Mouse (Mus musculus): ENCODE data around the gene AC129217.1. TPM values are rescaled to one million over a fixed set of nuclear protein-coding genes. Genes with fewer than 3 reads are reported as not detected.
A peak's percentile ranks its signal among the peaks of the same experiment; 100 is the strongest.

The AC129217.1 gene
- polyA plus RNA-seq, 1 experiment from 2014 or later: not detected

DNA sequence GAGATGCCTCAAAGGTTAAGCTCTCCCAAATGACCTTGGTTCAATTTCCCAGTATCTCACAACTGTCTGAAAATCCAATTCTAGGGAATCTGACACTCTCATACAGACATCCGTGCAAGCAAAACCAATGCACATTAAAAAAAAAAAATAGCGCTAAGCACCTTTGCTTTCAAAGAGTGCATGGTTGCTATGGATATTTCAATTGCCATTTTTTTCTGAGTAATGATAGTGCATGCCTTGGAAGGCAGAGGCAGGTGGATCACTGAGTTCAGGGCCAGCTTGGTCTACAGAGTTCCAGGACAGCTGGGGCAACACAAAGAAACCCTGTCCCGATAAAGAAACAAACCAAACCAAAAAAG lies 51.4 kb downstream of the AC129217.1 start:
- Histone ChIP-seq H3K4me1 (peaks cover 15% of the 10 kb centered on the region), H3K36me3 (replicated peaks) (0 out of 2 replicates have a peak, but pooled peaks cover 4% of the 10 kb centered on the region), H3K9ac (peak overlapping the region; percentile 79), H3K4me2 (peak overlapping the region; percentile 76), H3K27ac (peak overlapping the region; percentile 84; the same call in 1 of the 2 replicates), H3K4me3 (peak overlapping the region; percentile 65), H3K9me3 (no peaks in the 10 kb centered on the region), H3K27me3 (replicated peaks) (no peaks in the 10 kb centered on the region)
- ATAC-seq (replicated peaks): peak; percentile 26; the same call in 1 of the 2 replicates
- WGBS: 9% methylated on average over 3 of the region's 3 CpGs

- Histone ChIP-seq H3K4me3 (no peak within 1 kb of the TSS), H3K4me1 (peaks cover 22% of the 10 kb centered on the region), H3K9ac (no peak within 1 kb of the TSS), H3K4me2 (no peak within 1 kb of the TSS), H3K27ac (no peak within 1 kb of the TSS), H3K27me3 (replicated peaks) (no peaks in the 10 kb centered on the region), H3K36me3 (replicated peaks) (no peaks in the 10 kb centered on the region), H3K9me3 (no peaks in the 10 kb centered on the region)
- WGBS: 71% methylated on average over 3 of the region's 3 CpGs
- ATAC-seq (replicated peaks): no peak
Measured at GRCm38 (mm10) chr19:8883616-8884015, 54.0 kb downstream of the AC129217.1 start, which contains the start of the genes Lbhd1 and Gm49403. TSS of gene Lbhd1 (plus strand) at chr19:8883732. TSS of gene Gm49403 (plus strand) at chr19:8883930.

- Histone ChIP-seq H3K36me3 (replicated peaks) (0 out of 2 replicates have a peak, but pooled peaks cover 6% of the 10 kb centered on the region), H3K9me3 (no peaks in the 10 kb centered on the region), H3K9ac (no peak overlapping the region), H3K4me3 (no peak overlapping the region), H3K27me3 (replicated peaks) (no peaks in the 10 kb centered on the region), H3K4me2 (0 out of 2 replicates have a peak overlapping the region, but pooled peaks have one; percentile 79), H3K27ac (no peak overlapping the region), H3K4me1 (peaks cover 15% of the 10 kb centered on the region)
- no peak for ATAC-seq (replicated peaks)
- 47% methylated on average over 1 of the region's 1 CpGs for WGBS
Measured at GRCm38 (mm10) chr19:8886916-8887584, 57.5 kb downstream of the AC129217.1 start.

- no peaks in the 10 kb centered on the region for H3K9me3 ChIP-seq
- WGBS: 14% methylated on average over 19 of the region's 19 CpGs
- peak overlapping the region; percentile 85 for H3K27ac ChIP-seq
- ATAC-seq (replicated peaks): no peak
- 0 out of 2 replicates have a peak, but pooled peaks cover 6% of the 10 kb centered on the region for H3K36me3 ChIP-seq (replicated peaks)
- peak overlapping the region; percentile 79 for H3K4me2 ChIP-seq
- H3K4me1 ChIP-seq: peaks cover 20% of the 10 kb centered on the region
- H3K27me3 ChIP-seq (replicated peaks): no peaks in the 10 kb centered on the region
- H3K9ac ChIP-seq: peak overlapping the region; percentile 61
- H3K4me3 ChIP-seq: peak overlapping the region; percentile 65
Measured at GRCm38 (mm10) chr19:8887585-8888463, 58.3 kb downstream of the AC129217.1 start.

DNA sequence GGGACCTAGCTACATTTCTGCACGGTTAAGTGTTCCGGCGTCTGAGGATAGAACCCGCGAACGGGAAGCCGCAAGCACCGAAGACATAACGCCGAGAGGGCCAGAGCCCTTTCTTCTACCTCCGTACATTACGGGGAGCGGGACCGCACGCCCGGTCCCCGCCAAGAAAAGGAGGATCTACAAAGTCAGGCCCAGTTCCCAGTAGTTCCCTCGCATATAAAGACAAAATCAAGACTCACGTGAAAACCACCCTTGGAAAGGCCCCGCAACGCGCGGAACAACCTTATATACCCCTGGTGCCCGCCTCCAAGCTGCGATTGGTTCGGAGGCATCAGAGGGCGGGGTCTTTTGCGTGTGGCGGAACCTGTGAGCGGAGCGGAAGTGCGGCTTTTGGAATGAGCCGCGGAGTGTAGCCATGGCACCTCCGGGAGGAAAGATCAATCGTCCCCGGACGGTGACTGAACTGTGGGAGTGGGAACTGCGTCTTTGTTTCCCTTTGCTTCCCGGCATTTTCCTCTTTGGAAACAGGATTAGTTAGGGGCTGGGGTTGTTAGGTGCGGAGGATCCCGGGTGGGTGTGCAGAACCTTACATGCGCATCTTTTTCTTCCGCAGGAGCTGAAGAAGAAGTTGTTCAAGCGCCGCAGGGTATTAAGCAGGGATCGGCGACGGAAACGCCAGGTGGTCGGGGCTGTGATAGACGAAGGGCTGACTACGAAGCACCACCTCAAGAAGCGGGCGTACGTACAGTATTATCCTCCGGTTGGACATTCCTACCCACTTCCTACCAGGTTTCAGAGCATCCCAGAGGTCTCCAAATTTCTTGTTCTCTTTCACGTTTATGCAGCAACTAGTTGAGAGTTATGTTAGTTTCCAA lies 59.2 kb downstream of the AC129217.1 start, which contains the start of the genes 1810009A15Rik and Gm49416:
TSS of gene 1810009A15Rik (plus strand) at position 343 of the 875 bp plus-strand sequence.
TSS of gene Gm49416 (plus strand) at position 416 of the 875 bp plus-strand sequence.
- Histone ChIP-seq H3K36me3 (replicated peaks) (0 out of 2 replicates have a peak, but pooled peaks cover 6% of the 10 kb centered on the region), H3K4me3 (peak within 1 kb of the TSS; percentile 65), H3K9ac (peak within 1 kb of the TSS; percentile 61), H3K27me3 (replicated peaks) (no peaks in the 10 kb centered on the region), H3K4me1 (peaks cover 25% of the 10 kb centered on the region), H3K4me2 (peak within 1 kb of the TSS; percentile 79), H3K9me3 (no peaks in the 10 kb centered on the region), H3K27ac (peak within 1 kb of the TSS; percentile 85)
- peak; percentile 96 for ATAC-seq (replicated peaks)
- WGBS: 1% methylated on average over 58 of the region's 58 CpGs

Small RNA genes within 50 kb of the gene (microRNA-seq; reads per million reads assigned to microRNA genes)
- not detected for gene Mir5136

Other genes with a start within 250 kb of the AC129217.1 start
- 12.1 and 13.5 TPM in 2 replicates for gene Slc22a8, start 238.5 kb upstream of the AC129217.1 start, polyA plus RNA-seq (2015; fragmentation: Nextera tagmentation; extraction: Ambion mirVana)
- 15.3 and 19.7 TPM in 2 replicates for gene Slc22a6, start 211.7 kb upstream of the AC129217.1 start, polyA plus RNA-seq (2015; fragmentation: Nextera tagmentation; extraction: Ambion mirVana)
- 0.81 and 0.86 TPM in 2 replicates for gene Chrm1, start 166.0 kb upstream of the AC129217.1 start, polyA plus RNA-seq (2015; fragmentation: Nextera tagmentation; extraction: Ambion mirVana)
- 165 and 174 TPM in 2 replicates for gene Slc3a2, start 106.4 kb upstream of the AC129217.1 start, polyA plus RNA-seq (2015; fragmentation: Nextera tagmentation; extraction: Ambion mirVana)
- gene Wdr74, start 93.9 kb upstream of the AC129217.1 start, polyA plus RNA-seq (2015; fragmentation: Nextera tagmentation; extraction: Ambion mirVana): 100.0 and 103 TPM in 2 replicates
- 1.5 and 1.7 TPM in 2 replicates for gene 1700092M07Rik, start 89.1 kb upstream of the AC129217.1 start, polyA plus RNA-seq (2015; fragmentation: Nextera tagmentation; extraction: Ambion mirVana)
- gene Stx5a, start 88.4 kb upstream of the AC129217.1 start, polyA plus RNA-seq (2015; fragmentation: Nextera tagmentation; extraction: Ambion mirVana): 121 and 123 TPM in 2 replicates
- gene Nxf1, start 72.7 kb upstream of the AC129217.1 start, polyA plus RNA-seq (2015; fragmentation: Nextera tagmentation; extraction: Ambion mirVana): 161 and 171 TPM in 2 replicates
- gene Tmem223, start 58.8 kb upstream of the AC129217.1 start, polyA plus RNA-seq (2015; fragmentation: Nextera tagmentation; extraction: Ambion mirVana): 212 and 213 TPM in 2 replicates
- gene Tmem179b, start 55.3 kb upstream of the AC129217.1 start, polyA plus RNA-seq (2015; fragmentation: Nextera tagmentation; extraction: Ambion mirVana): 27.1 and 31.8 TPM in 2 replicates
- 32.6 and 34.0 TPM in 2 replicates for gene Taf6l, start 43.4 kb upstream of the AC129217.1 start, polyA plus RNA-seq (2015; fragmentation: Nextera tagmentation; extraction: Ambion mirVana)
- gene Polr2g, start 31.2 kb upstream of the AC129217.1 start, polyA plus RNA-seq (2015; fragmentation: Nextera tagmentation; extraction: Ambion mirVana): 129 and 132 TPM in 2 replicates
- gene Zbtb3, start 27.2 kb upstream of the AC129217.1 start, polyA plus RNA-seq (2015; fragmentation: Nextera tagmentation; extraction: Ambion mirVana): 8.4 and 8.7 TPM in 2 replicates
- 59.8 and 60.4 TPM in 2 replicates for gene Ttc9c, start 10.4 kb upstream of the AC129217.1 start, polyA plus RNA-seq (2015; fragmentation: Nextera tagmentation; extraction: Ambion mirVana)
- 6.6 and 6.7 TPM in 2 replicates for gene Hnrnpul2, start 9.8 kb upstream of the AC129217.1 start, polyA plus RNA-seq (2015; fragmentation: Nextera tagmentation; extraction: Ambion mirVana)
- 100 and 105 TPM in 2 replicates for gene Bscl2, start 7.7 kb downstream of the AC129217.1 start, polyA plus RNA-seq (2015; fragmentation: Nextera tagmentation; extraction: Ambion mirVana)
- 479 and 483 TPM in 2 replicates for gene Gng3, start 9.4 kb downstream of the AC129217.1 start, polyA plus RNA-seq (2015; fragmentation: Nextera tagmentation; extraction: Ambion mirVana)
- 1.1 and 1.4 TPM in 2 replicates for gene Lrrn4cl, start 21.0 kb downstream of the AC129217.1 start, polyA plus RNA-seq (2015; fragmentation: Nextera tagmentation; extraction: Ambion mirVana)
- 138 and 142 TPM in 2 replicates for gene Ubxn1, start 41.7 kb downstream of the AC129217.1 start, polyA plus RNA-seq (2015; fragmentation: Nextera tagmentation; extraction: Ambion mirVana)
- gene Uqcc3, start 51.1 kb downstream of the AC129217.1 start, polyA plus RNA-seq (2015; fragmentation: Nextera tagmentation; extraction: Ambion mirVana): 61.4 and 62.7 TPM in 2 replicates
- 36.5 and 37.7 TPM in 2 replicates for gene Lbhd1, start 54.0 kb downstream of the AC129217.1 start, polyA plus RNA-seq (2015; fragmentation: Nextera tagmentation; extraction: Ambion mirVana)
- not detected in 2 replicates for gene Gm49403, start 54.2 kb downstream of the AC129217.1 start, polyA plus RNA-seq (2015; fragmentation: Nextera tagmentation; extraction: Ambion mirVana)
- gene 1810009A15Rik, start 59.1 kb downstream of the AC129217.1 start, polyA plus RNA-seq (2015; fragmentation: Nextera tagmentation; extraction: Ambion mirVana): 40.2 and 44.3 TPM in 2 replicates
- gene Gm49416, start 59.2 kb downstream of the AC129217.1 start, polyA plus RNA-seq (2015; fragmentation: Nextera tagmentation; extraction: Ambion mirVana): not detected in 2 replicates
- gene Ints5, start 63.2 kb downstream of the AC129217.1 start, polyA plus RNA-seq (2015; fragmentation: Nextera tagmentation; extraction: Ambion mirVana): 36.4 and 38.4 TPM in 2 replicates
- gene Ganab, start 68.3 kb downstream of the AC129217.1 start, polyA plus RNA-seq (2015; fragmentation: Nextera tagmentation; extraction: Ambion mirVana): 88.8 and 90.7 TPM in 2 replicates
- gene B3gat3, start 90.6 kb downstream of the AC129217.1 start, polyA plus RNA-seq (2015; fragmentation: Nextera tagmentation; extraction: Ambion mirVana): 96.1 and 96.6 TPM in 2 replicates
- 1.9 and 2.4 TPM in 2 replicates for gene Rom1, start 99.6 kb downstream of the AC129217.1 start, polyA plus RNA-seq (2015; fragmentation: Nextera tagmentation; extraction: Ambion mirVana)
- 10.5 and 13.4 TPM in 2 replicates for gene Eml3, start 99.8 kb downstream of the AC129217.1 start, polyA plus RNA-seq (2015; fragmentation: Nextera tagmentation; extraction: Ambion mirVana)
- 119 and 121 TPM in 2 replicates for gene Mta2, start 112.1 kb downstream of the AC129217.1 start, polyA plus RNA-seq (2015; fragmentation: Nextera tagmentation; extraction: Ambion mirVana)
- gene Tut1, start 124.1 kb downstream of the AC129217.1 start, polyA plus RNA-seq (2015; fragmentation: Nextera tagmentation; extraction: Ambion mirVana): 27.5 and 30.5 TPM in 2 replicates
- 287 and 295 TPM in 2 replicates for gene Eef1g, start 137.3 kb downstream of the AC129217.1 start, polyA plus RNA-seq (2015; fragmentation: Nextera tagmentation; extraction: Ambion mirVana)
- gene Ahnak, start 159.5 kb downstream of the AC129217.1 start, polyA plus RNA-seq (2015; fragmentation: Nextera tagmentation; extraction: Ambion mirVana): 4.9 and 5.9 TPM in 2 replicates

Measured in midbrain, embryonic 15.5 days (tissue).